In genomic region chr10:81297246-81297645, GRCm38 (mm10) we compare ENCODE assay signal across 8 mouse cellular contexts. TPM values are rescaled to one million over a fixed set of nuclear protein-coding genes. Genes with fewer than 3 reads are reported as not detected.
DNase-seq lines count a peak whose midpoint lies in the region; ATAC-seq and TF ChIP-seq lines count a peak whose summit lies in the region.

No protein-coding gene starts in this region.

- no peak overlapping the region for H3K4me2 ChIP-seq in embryonic facial prominence, embryonic 14.5 days (ENCODE audit: low read depth, low read length)
- no peak overlapping the region for H3K4me2 ChIP-seq in neural tube, embryonic 14.5 days (ENCODE audit: low read depth, low read length)

- no peaks in the 10 kb centered on the region for H3K36me3 ChIP-seq in kidney, adult 2 months (ENCODE audit: control insufficient read depth, insufficient read depth, low read length)
- H3K36me3 ChIP-seq in E14TG2a.4 (ENCODE audit: insufficient read depth, low read length), result peaks cover 60% of the 10 kb centered on the region
- H3K36me3 ChIP-seq in embryonic facial prominence, embryonic 14.5 days (ENCODE audit: control insufficient read depth, insufficient read depth, low read length), result 0 out of 2 replicates have a peak, but pooled peaks cover 10% of the 10 kb centered on the region
- no peaks in the 10 kb centered on the region; the same call in 1 of the 2 replicates for H3K36me3 ChIP-seq in neural tube, embryonic 14.5 days (ENCODE audit: control insufficient read depth, insufficient read depth, low read length)

- peaks cover 77% of the 10 kb centered on the region for H3K4me1 ChIP-seq in kidney, adult 2 months (ENCODE audit: control insufficient read depth, insufficient read depth, low read length)
- peaks cover 90% of the 10 kb centered on the region for H3K4me1 ChIP-seq in E14TG2a.4 (replicated peaks; ENCODE audit: low read depth, low read length)
- H3K4me1 ChIP-seq in embryonic facial prominence, embryonic 14.5 days (ENCODE audit: control insufficient read depth, insufficient read depth, low read length), result peaks cover 12% of the 10 kb centered on the region
- peaks cover 19% of the 10 kb centered on the region for H3K4me1 ChIP-seq in neural tube, embryonic 14.5 days (ENCODE audit: control insufficient read depth, insufficient read depth, low read length)

- no peak for TF ChIP-seq CTCF in kidney, adult 2 months (conservative IDR thresholded peaks at IDR 0.05; ENCODE audit: insufficient read depth, insufficient read length, low read depth, low read length)
- TF ChIP-seq CTCF in E14TG2a.4 (conservative IDR thresholded peaks at IDR 0.05; ENCODE audit: low read length), result no peak

- no peaks in the 10 kb centered on the region for H3K9me3 ChIP-seq in E14TG2a.4 (ENCODE audit: low read length)
- H3K9me3 ChIP-seq in embryonic facial prominence, embryonic 14.5 days (ENCODE audit: control insufficient read depth, low read length), result no peaks in the 10 kb centered on the region
- H3K9me3 ChIP-seq in neural tube, embryonic 14.5 days (ENCODE audit: control insufficient read depth, low read length), result no peaks in the 10 kb centered on the region

- 51% methylated on average over 6 of the region's 6 CpGs for WGBS in kidney, adult 2 months
- 67% methylated on average over 6 of the region's 6 CpGs for WGBS in embryonic facial prominence, embryonic 14.5 days
- 76% methylated on average over 6 of the region's 6 CpGs for WGBS in neural tube, embryonic 14.5 days

- no peak overlapping the region for H3K4me3 ChIP-seq in kidney, adult 2 months (ENCODE audit: insufficient read depth, low read depth, low read length)
- peak overlapping the region; percentile 58 for H3K4me3 ChIP-seq in E14TG2a.4 (replicated peaks; ENCODE audit: low read length)
- H3K4me3 ChIP-seq in embryonic facial prominence, embryonic 14.5 days (ENCODE audit: low read depth, low read length), result no peak overlapping the region
- H3K4me3 ChIP-seq in neural tube, embryonic 14.5 days (ENCODE audit: low read depth, low read length), result no peak overlapping the region

- no peak for TF ChIP-seq POLR2A in kidney, adult 2 months (IDR thresholded peaks at IDR 0.05; ENCODE audit: low read depth, low read length)

- peak overlapping the region; percentile 30; the same call in 1 of the 2 replicates for H3K9ac ChIP-seq in embryonic facial prominence, embryonic 14.5 days (ENCODE audit: low read depth, low read length)
- no peak overlapping the region for H3K9ac ChIP-seq in neural tube, embryonic 14.5 days (replicated peaks; ENCODE audit: low read depth, low read length)

- ATAC-seq in embryonic facial prominence, embryonic 14.5 days (ENCODE audit: low read depth), result no peak
- ATAC-seq in neural tube, embryonic 14.5 days (ENCODE audit: low read depth), result no peak

- peak overlapping the region; percentile 99 for H3K27ac ChIP-seq in kidney, adult 2 months (ENCODE audit: insufficient read depth, low read depth, low read length)
- H3K27ac ChIP-seq in embryonic facial prominence, embryonic 14.5 days (replicated peaks; ENCODE audit: low read depth, low read length), result no peak overlapping the region
- peak overlapping the region; percentile 25; the same call in 1 of the 2 replicates for H3K27ac ChIP-seq in neural tube, embryonic 14.5 days (ENCODE audit: low read depth, low read length)

- no peaks in the 10 kb centered on the region for H3K27me3 ChIP-seq in kidney, adult 2 months (replicated peaks; ENCODE audit: control insufficient read depth, insufficient read depth, low read length)
- no peaks in the 10 kb centered on the region for H3K27me3 ChIP-seq in E14TG2a.4 (ENCODE audit: insufficient read depth, low read length)
- H3K27me3 ChIP-seq in embryonic facial prominence, embryonic 14.5 days (replicated peaks; ENCODE audit: control insufficient read depth, insufficient read depth, low read length), result no peaks in the 10 kb centered on the region
- H3K27me3 ChIP-seq in neural tube, embryonic 14.5 days (ENCODE audit: control insufficient read depth, insufficient read depth, low read length), result no peaks in the 10 kb centered on the region

- no peak for DNase-seq in kidney, adult 2 months
- DNase-seq in kidney, adult 9 months, result no peak
- DNase-seq in embryonic facial prominence, embryonic 14.5 days (ENCODE audit: low spot score), result no peak
- DNase-seq in embryo, embryonic 11 days, result no peak
- no peak for DNase-seq in Muller cell, postnatal 12 days (ENCODE audit: inconsistent ontology term)
- DNase-seq in gastrocnemius, postnatal 25 days, result no peak

RNA-seq across cellular contexts. Expression of gene Pip5k1c, which starts 4.5 kb away (rescaled TPM):
- polyA plus RNA-seq in kidney, adult 2 months (2012; rRNA removed), result 70.7 and 76.3 TPM in 2 replicates
- 48.4 and 56.3 TPM in 2 replicates for polyA plus RNA-seq in embryonic facial prominence, embryonic 14.5 days (2014; fragmentation: Nextera tagmentation; extraction: Ambion mirVana)
- 133 and 140 TPM in 2 replicates for polyA plus RNA-seq in neural tube, embryonic 14.5 days (2014; fragmentation: Nextera tagmentation; extraction: Ambion mirVana)
- 10 to 100 TPM; 20.3 to 20.6 TPM for total RNA-seq in gastrocnemius, postnatal 25 days (2021)

RNA-seq across cellular contexts. Expression of gene Tjp3, which starts 5.9 kb away (rescaled TPM):
- 13.2 and 19.0 TPM in 2 replicates for polyA plus RNA-seq in kidney, adult 2 months (2012; rRNA removed)
- polyA plus RNA-seq in embryonic facial prominence, embryonic 14.5 days (2014; fragmentation: Nextera tagmentation; extraction: Ambion mirVana), result 8.1 and 9.9 TPM in 2 replicates
- 2.6 and 4.4 TPM in 2 replicates for polyA plus RNA-seq in neural tube, embryonic 14.5 days (2014; fragmentation: Nextera tagmentation; extraction: Ambion mirVana)
- not detected for total RNA-seq in gastrocnemius, postnatal 25 days (2021)

RNA-seq across cellular contexts. Expression of gene Cactin, which starts 23.7 kb away (rescaled TPM):
- polyA plus RNA-seq in kidney, adult 2 months (2012; rRNA removed), result 23.7 and 24.5 TPM in 2 replicates
- 27.0 and 27.5 TPM in 2 replicates for polyA plus RNA-seq in embryonic facial prominence, embryonic 14.5 days (2014; fragmentation: Nextera tagmentation; extraction: Ambion mirVana)
- polyA plus RNA-seq in neural tube, embryonic 14.5 days (2014; fragmentation: Nextera tagmentation; extraction: Ambion mirVana), result 14.3 and 18.7 TPM in 2 replicates
- total RNA-seq in gastrocnemius, postnatal 25 days (2021), result 1 to 10 TPM; 7.9 to 8.3 TPM

RNA-seq across cellular contexts. Expression of gene Apba3, which starts 30.5 kb away (rescaled TPM):
- 142 and 147 TPM in 2 replicates for polyA plus RNA-seq in kidney, adult 2 months (2012; rRNA removed)
- polyA plus RNA-seq in embryonic facial prominence, embryonic 14.5 days (2014; fragmentation: Nextera tagmentation; extraction: Ambion mirVana), result 56.0 and 61.4 TPM in 2 replicates
- polyA plus RNA-seq in neural tube, embryonic 14.5 days (2014; fragmentation: Nextera tagmentation; extraction: Ambion mirVana), result 26.1 and 27.8 TPM in 2 replicates
- total RNA-seq in gastrocnemius, postnatal 25 days (2021), result 100 to 1,000 TPM; 102 to 106 TPM

RNA-seq across cellular contexts. Expression of gene Mrpl54, which starts 30.5 kb away (rescaled TPM):
- 130 TPM in 2 replicates for polyA plus RNA-seq in kidney, adult 2 months (2012; rRNA removed)
- 196 and 206 TPM in 2 replicates for polyA plus RNA-seq in embryonic facial prominence, embryonic 14.5 days (2014; fragmentation: Nextera tagmentation; extraction: Ambion mirVana)
- polyA plus RNA-seq in neural tube, embryonic 14.5 days (2014; fragmentation: Nextera tagmentation; extraction: Ambion mirVana), result 130 and 136 TPM in 2 replicates
- total RNA-seq in gastrocnemius, postnatal 25 days (2021), result 10 to 100 TPM; 87.0 to 90.0 TPM
